Mouse (Mus musculus): ENCODE data around the gene Chic2. TPM values are rescaled to one million over a fixed set of nuclear protein-coding genes. Genes with fewer than 3 reads are reported as not detected.
A peak's percentile ranks its signal among the peaks of the same experiment; 100 is the strongest.

The Chic2 gene
- total and polyA plus RNA-seq, 2 experiments from 2014 or later, result 12.8 to 33.9 TPM

GRCm38 (mm10) chr5:75074537-75075382 lies 30.2 kb upstream of the Chic2 start:
- no peak overlapping the region for H3K9ac ChIP-seq (replicated peaks; ENCODE audit: low read length)
- H3K4me3 ChIP-seq (ENCODE audit: low read length), result peak overlapping the region; percentile 32; the same call in 1 of the 2 replicates
- no peak for TF ChIP-seq CTCF (IDR thresholded peaks at IDR 0.05; ENCODE audit: low read depth)
- H3K4me1 ChIP-seq (ENCODE audit: insufficient read depth, low read length), result no peaks in the 10 kb centered on the region
- H3K27ac ChIP-seq, result no peak overlapping the region
- H3K4me2 ChIP-seq (ENCODE audit: low read depth, low read length), result peak overlapping the region; percentile 56
- H3K9me3 ChIP-seq (ENCODE audit: low read length), result no peaks in the 10 kb centered on the region
- WGBS, result 17% methylated on average over 15 of the region's 15 CpGs
- no peak for DNase-seq (ENCODE audit: low spot score)
- H3K27me3 ChIP-seq (ENCODE audit: insufficient read depth, low read length), result peaks cover 85% of the 10 kb centered on the region
- ATAC-seq, result peak; percentile 25; the same call in 1 of the 2 replicates
- no peaks in the 10 kb centered on the region for H3K36me3 ChIP-seq (ENCODE audit: insufficient read depth, low read length)

GRCm38 (mm10) chr5:75074132-75074531 lies 29.6 kb upstream of the Chic2 start:
- WGBS, result 24% methylated on average over 4 of the region's 4 CpGs
- no peaks in the 10 kb centered on the region for H3K4me1 ChIP-seq (ENCODE audit: insufficient read depth, low read length)
- no peak overlapping the region for H3K4me3 ChIP-seq (ENCODE audit: low read length)
- H3K9me3 ChIP-seq (ENCODE audit: low read length), result no peaks in the 10 kb centered on the region
- DNase-seq (ENCODE audit: low spot score) (no peak), ATAC-seq (no peak)
- no peak for TF ChIP-seq CTCF (IDR thresholded peaks at IDR 0.05; ENCODE audit: low read depth)
- H3K36me3 ChIP-seq (ENCODE audit: insufficient read depth, low read length), result no peaks in the 10 kb centered on the region
- peaks cover 85% of the 10 kb centered on the region for H3K27me3 ChIP-seq (ENCODE audit: insufficient read depth, low read length)
- no peak overlapping the region for H3K4me2 ChIP-seq (ENCODE audit: low read depth, low read length)
- no peak overlapping the region for H3K27ac ChIP-seq
- H3K9ac ChIP-seq (replicated peaks; ENCODE audit: low read length), result no peak overlapping the region

GRCm38 (mm10) chr5:75073684-75074083 lies 29.1 kb upstream of the Chic2 start:
- Histone ChIP-seq H3K9ac (replicated peaks; ENCODE audit: low read length) (no peak overlapping the region), H3K27me3 (ENCODE audit: insufficient read depth, low read length) (peaks cover 85% of the 10 kb centered on the region), H3K4me1 (ENCODE audit: insufficient read depth, low read length) (no peaks in the 10 kb centered on the region), H3K27ac (no peak overlapping the region), H3K36me3 (ENCODE audit: insufficient read depth, low read length) (no peaks in the 10 kb centered on the region), H3K9me3 (ENCODE audit: low read length) (no peaks in the 10 kb centered on the region), H3K4me3 (ENCODE audit: low read length) (no peak overlapping the region), H3K4me2 (ENCODE audit: low read depth, low read length) (no peak overlapping the region)
- TF ChIP-seq CTCF (IDR thresholded peaks at IDR 0.05; ENCODE audit: low read depth), result no peak
- ATAC-seq, result no peak
- WGBS, result 28% methylated on average over 3 of the region's 3 CpGs
- no peak for DNase-seq (ENCODE audit: low spot score)

GRCm38 (mm10) chr5:75073167-75073566 lies 28.6 kb upstream of the Chic2 start:
- 37% methylated on average over 1 of the region's 1 CpGs for WGBS
- Histone ChIP-seq H3K4me1 (ENCODE audit: insufficient read depth, low read length) (no peaks in the 10 kb centered on the region), H3K4me3 (ENCODE audit: low read length) (no peak overlapping the region), H3K27me3 (ENCODE audit: insufficient read depth, low read length) (peaks cover 86% of the 10 kb centered on the region), H3K4me2 (ENCODE audit: low read depth, low read length) (no peak overlapping the region), H3K36me3 (ENCODE audit: insufficient read depth, low read length) (no peaks in the 10 kb centered on the region), H3K9me3 (ENCODE audit: low read length) (no peaks in the 10 kb centered on the region), H3K9ac (replicated peaks; ENCODE audit: low read length) (no peak overlapping the region), H3K27ac (no peak overlapping the region)
- ATAC-seq (no peak), DNase-seq (ENCODE audit: low spot score) (no peak)
- TF ChIP-seq CTCF (IDR thresholded peaks at IDR 0.05; ENCODE audit: low read depth), result no peak

- Histone ChIP-seq H3K9me3 (ENCODE audit: low read length) (no peaks in the 10 kb centered on the region), H3K4me1 (ENCODE audit: insufficient read depth, low read length) (no peaks in the 10 kb centered on the region), H3K4me3 (ENCODE audit: low read length) (no peak overlapping the region), H3K27ac (no peak overlapping the region), H3K27me3 (ENCODE audit: insufficient read depth, low read length) (peaks cover 84% of the 10 kb centered on the region), H3K9ac (replicated peaks; ENCODE audit: low read length) (no peak overlapping the region), H3K36me3 (ENCODE audit: insufficient read depth, low read length) (no peaks in the 10 kb centered on the region), H3K4me2 (ENCODE audit: low read depth, low read length) (no peak overlapping the region)
- DNase-seq (ENCODE audit: low spot score), result no peak
- no peak for ATAC-seq
- TF ChIP-seq CTCF (IDR thresholded peaks at IDR 0.05; ENCODE audit: low read depth), result no peak
- WGBS, result 13% methylated on average over 4 of the region's 4 CpGs
Measured at GRCm38 (mm10) chr5:75072532-75072931, 28.0 kb upstream of the Chic2 start.

- DNase-seq (ENCODE audit: low spot score) (no peak), ATAC-seq (no peak)
- H3K4me1 ChIP-seq (ENCODE audit: insufficient read depth, low read length), result no peaks in the 10 kb centered on the region
- 2% methylated on average over 10 of the region's 10 CpGs for WGBS
- TF ChIP-seq CTCF (IDR thresholded peaks at IDR 0.05; ENCODE audit: low read depth), result no peak
- no peak overlapping the region for H3K4me3 ChIP-seq (ENCODE audit: low read length)
- peaks cover 79% of the 10 kb centered on the region for H3K27me3 ChIP-seq (ENCODE audit: insufficient read depth, low read length)
- H3K9me3 ChIP-seq (ENCODE audit: low read length), result no peaks in the 10 kb centered on the region
- H3K36me3 ChIP-seq (ENCODE audit: insufficient read depth, low read length), result no peaks in the 10 kb centered on the region
- no peak overlapping the region for H3K9ac ChIP-seq (replicated peaks; ENCODE audit: low read length)
- H3K4me2 ChIP-seq (ENCODE audit: low read depth, low read length), result no peak overlapping the region
- no peak overlapping the region for H3K27ac ChIP-seq
Measured at GRCm38 (mm10) chr5:75071951-75072350, 27.4 kb upstream of the Chic2 start.
